Mouse (Mus musculus): Measurements from ENCODE around the gene Myct1.

DNA sequence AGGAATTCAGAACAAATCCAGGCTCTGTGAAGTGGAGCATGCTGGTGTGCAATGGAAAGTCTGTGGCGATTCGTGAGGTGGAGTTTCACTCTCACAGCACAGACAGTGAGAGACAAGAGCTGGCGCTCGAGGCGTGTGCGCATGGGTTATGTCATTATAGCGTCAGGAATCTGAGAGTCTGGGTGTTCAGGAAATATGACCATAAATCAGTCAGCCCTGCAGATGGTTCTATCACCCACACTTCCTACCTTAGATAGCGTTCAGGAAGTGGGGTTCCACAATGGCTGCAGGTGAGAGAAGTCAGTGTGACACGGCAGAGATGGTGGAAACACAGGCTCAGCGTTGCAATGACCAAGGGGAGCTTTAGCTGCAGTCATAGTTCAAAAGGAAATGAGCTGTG lies 9.9 kb downstream of the Myct1 start:
- no peak for TF ChIP-seq EP300 (IDR thresholded peaks at IDR 0.05; ENCODE audit: low read length)
- no peak for TF ChIP-seq POLR2AphosphoS2 (IDR thresholded peaks at IDR 0.05; ENCODE audit: low read depth, low read length)
- TF ChIP-seq UBTF (IDR thresholded peaks at IDR 0.05; ENCODE audit: low read depth, low read length), result no peak
- TF ChIP-seq CTCF (conservative IDR thresholded peaks at IDR 0.05 in 1 of 2, IDR thresholded peaks at IDR 0.05 in 1 of 2; ENCODE audit: low read depth in 2 of 2, low read length in 2 of 2), result no peak
- TF ChIP-seq MYC (IDR thresholded peaks at IDR 0.05; ENCODE audit: low read depth, low read length), result no peak
- TF ChIP-seq RAD21 (IDR thresholded peaks at IDR 0.05; ENCODE audit: low read depth, low read length), result no peak
- no peak for TF ChIP-seq TCF12 (IDR thresholded peaks at IDR 0.05; ENCODE audit: low read depth, low read length)

All from CH12.LX (cell line).